Mouse (Mus musculus) cerebellum, postnatal 36 days (tissue): ENCODE data around the gene Fgfr2.
A peak's percentile ranks its signal among the peaks of the same experiment; 100 is the strongest.
"Not testable (repeated sequence)": the region's sequence is repeated elsewhere in the genome, so short reads cannot be mapped to it uniquely, and the experiment has no call there.

Source experiments
- DNase-seq, 2 experiments: peaks; one replicate each; pipeline ENCODE4 v3.0.0; 2021 to 2022; ENCODE audit warnings: mixed read lengths in 2 of 2

Gene Fgfr2

DNA sequence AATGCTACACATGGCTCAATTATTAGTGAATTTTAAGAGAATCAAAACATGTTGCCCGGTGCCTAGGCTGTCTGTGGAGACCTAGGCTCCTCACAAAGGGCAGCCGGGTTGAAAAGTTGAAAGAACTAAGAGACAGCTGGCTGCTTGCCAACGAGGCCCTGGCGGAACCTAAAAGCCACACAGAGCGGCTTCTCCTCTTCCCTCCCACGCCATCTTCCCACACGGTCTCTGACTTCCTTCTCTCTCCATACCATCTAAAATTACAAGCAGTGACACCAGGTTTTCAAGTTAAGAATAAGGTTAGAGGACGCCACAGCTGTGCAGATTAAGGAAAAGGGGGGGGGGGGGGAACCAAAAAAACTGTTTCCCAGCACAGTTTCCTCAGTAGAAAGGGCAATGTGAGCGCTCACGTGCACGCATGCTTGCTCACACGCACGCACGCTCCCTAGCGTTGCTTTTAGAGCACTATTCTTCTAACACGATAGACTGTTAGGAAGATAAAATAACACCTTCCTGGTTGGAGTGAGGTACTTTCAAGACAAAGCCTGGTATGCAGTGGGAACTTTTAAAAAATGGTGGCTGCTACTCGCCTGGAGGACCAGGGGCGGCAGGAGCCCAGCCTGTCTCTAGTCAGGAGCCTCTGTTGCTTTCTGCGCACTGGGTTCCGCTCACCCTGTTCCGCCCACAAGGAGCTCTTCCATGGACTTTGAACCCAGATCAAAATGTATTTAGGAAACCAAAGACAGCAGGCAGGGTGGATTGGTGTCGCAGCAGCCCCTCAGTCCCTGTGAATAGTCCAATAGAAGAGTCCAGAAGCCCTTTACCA is 2491.4 kb downstream of the Fgfr2 start:
- DNase-seq: no peak

DNA sequence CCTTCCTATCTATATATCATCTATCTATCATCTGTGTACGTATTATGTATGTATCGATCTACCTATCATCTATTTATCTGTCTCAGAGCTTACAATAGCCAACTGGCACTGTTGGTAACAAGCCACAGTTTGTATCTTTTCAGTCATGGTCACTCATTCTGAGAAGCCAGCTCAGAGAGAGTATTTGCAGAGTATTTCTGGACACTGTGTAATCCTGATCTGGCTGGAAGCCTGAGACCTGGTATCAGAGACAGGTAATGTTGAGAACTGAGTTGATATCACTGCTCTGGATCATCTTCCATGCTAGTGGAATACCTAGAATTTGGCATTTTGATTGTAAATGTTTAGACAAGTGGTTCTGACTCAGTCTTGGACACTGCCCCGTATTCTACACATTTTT is 2492.2 kb downstream of the Fgfr2 start:
- peak; percentile 26 to 27 for DNase-seq

DNA sequence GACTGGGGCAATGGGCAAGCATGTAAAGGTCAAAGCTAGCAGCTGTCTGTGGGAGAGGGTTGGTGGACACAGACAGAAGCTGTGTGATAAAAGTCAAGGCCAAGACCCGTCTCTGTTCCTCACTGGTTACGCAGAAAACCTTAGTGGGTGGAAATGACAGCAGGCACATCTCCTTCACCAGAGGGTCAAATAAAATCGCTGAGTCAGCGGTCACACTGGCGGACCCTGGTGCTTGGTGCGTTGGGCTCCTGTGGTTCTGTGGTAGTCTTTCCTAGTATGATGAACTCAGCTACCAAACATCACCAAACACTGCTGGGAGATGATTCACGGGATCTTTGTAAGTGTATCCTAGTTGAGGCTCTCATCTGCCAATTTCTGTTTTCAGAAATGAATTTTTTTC is 2493.2 kb downstream of the Fgfr2 start:
- DNase-seq: no peak

DNA sequence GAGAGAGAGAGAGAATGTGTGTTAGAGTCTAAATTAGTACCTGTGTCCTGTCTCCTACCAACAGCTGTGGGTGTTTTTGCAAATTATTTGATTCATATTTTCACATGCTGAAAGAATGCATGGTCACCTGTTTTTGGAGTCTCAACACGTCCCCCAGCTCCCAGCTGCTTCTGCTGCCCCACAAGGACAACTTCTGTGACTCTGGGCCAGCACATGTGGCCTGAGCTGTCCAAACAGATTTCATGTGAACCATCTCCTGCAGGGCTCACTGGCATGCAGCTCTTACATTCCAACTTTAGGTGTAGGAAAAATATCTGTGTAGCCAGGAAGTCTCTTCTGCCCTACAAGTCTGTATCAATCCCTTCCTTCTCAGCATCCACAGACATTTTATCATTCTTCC is 2494.5 kb downstream of the Fgfr2 start:
- no peak for DNase-seq

DNA sequence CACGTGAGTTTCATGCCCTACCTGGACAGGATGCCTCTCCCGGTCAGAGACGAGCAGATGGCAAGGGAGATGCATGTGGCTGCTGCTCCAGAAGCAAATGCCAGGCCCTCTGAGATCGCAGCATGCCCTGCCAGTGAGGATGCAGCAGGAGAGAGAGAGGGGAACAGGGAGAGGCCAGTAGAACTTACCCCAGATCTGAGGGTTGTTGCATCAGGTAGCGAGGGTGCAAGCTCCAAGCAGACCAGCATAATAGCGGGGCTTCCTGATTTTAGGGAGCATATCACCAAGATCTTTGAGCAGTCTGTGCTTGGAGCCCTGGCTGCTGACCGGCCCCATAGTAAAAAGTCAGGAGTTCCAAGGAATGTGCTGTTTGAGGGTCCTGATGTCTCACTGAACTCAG is 2497.8 kb downstream of the Fgfr2 start:
- peak in 1 of 2 experiments; percentile 15 for DNase-seq

GRCm38 (mm10) chr7:130624299-130624698 is 2498.9 kb downstream of the Fgfr2 start:
- DNase-seq: no peak

DNA sequence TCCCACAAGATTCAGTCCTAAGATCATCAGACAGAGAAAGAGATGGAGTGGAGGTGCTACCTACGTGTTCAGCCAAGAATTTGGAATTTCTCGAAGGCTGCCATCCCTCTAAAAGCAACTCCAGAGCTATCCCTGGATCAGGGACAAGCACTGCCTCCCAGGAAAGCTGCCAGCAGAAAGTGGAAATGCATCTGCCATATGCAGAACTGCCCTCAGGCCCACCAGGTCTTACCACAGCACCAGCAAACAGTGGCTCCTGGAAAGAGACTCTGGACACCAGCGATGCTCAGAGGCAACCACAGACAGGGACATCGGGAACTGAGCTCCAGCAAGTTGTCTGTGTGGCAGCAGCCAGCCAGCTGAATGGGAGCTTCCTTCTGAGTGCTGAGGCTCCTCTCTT is 2500.8 kb downstream of the Fgfr2 start:
- DNase-seq: no peak

DNA sequence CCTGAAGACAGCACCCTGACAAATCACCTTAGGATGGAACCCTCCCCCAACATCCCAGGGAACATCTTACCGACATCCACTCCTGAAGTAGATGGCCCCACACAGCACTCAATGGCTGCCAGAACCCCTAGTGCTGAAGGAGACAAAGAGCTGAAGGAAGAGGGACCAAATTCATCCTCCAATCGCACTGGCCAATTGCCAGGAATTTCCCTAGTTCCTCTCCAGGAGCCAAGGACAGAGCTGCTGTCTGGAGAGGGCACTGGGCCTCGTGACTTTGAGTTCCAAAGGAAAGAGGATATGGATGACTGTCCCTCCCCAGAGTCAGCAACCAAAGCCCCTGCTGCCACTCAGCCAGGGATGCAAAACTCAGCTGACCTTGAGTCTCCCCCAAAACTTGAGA is 2501.2 kb downstream of the Fgfr2 start:
- DNase-seq: no peak

GRCm38 (mm10) chr7:130621068-130621467 is 2502.1 kb downstream of the Fgfr2 start:
- DNase-seq: no peak

- DNase-seq: no peak
Measured at GRCm38 (mm10) chr7:130617591-130617990, 2505.6 kb downstream of the Fgfr2 start.

GRCm38 (mm10) chr7:130613973-130614372 is 2509.2 kb downstream of the Fgfr2 start:
- DNase-seq: no peak

- DNase-seq: no peak
Measured at GRCm38 (mm10) chr7:130606958-130607357, 2516.2 kb downstream of the Fgfr2 start.

DNA sequence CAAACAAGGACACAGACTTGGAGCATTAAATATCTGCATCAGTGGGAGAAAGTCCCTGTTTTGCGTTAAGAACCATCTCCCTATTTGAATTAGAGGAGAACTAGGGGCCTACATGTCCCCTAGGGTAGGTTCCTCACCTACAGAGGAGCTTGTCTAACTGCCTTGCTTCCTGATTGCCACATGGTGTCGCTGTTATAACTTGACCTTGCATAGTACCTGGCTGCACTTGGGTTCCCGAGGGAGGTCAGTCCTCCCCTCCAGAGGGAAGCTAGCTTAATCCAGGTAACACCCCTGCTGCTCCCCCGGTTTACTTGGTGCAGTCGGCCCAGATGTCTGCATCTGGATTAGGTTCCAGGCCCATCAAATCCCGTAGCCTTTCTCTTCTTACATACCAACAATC is 2518.0 kb downstream of the Fgfr2 start:
- no peak for DNase-seq

DNA sequence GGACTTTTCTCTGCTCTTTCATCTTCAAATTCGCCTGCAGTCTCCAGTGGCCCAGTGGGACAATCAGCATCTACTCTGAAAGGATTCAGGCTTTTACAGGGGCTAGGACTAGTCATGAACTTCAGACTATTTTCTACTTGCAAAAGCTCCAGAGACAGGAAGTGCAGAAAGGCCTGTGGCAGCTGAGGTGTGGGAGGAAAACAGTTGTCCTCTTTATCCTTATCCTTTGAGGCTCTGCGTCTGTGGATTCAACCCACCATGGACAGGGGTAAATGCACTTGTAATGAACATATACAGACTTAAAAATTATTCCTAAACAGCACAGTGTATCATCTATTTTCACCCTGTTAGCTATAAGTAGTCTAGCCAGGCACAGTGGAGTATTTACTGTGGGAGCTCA is 2518.8 kb downstream of the Fgfr2 start:
- no peak for DNase-seq

- no peak for DNase-seq
Measured at GRCm38 (mm10) chr7:130603556-130603955, 2519.6 kb downstream of the Fgfr2 start.

DNA sequence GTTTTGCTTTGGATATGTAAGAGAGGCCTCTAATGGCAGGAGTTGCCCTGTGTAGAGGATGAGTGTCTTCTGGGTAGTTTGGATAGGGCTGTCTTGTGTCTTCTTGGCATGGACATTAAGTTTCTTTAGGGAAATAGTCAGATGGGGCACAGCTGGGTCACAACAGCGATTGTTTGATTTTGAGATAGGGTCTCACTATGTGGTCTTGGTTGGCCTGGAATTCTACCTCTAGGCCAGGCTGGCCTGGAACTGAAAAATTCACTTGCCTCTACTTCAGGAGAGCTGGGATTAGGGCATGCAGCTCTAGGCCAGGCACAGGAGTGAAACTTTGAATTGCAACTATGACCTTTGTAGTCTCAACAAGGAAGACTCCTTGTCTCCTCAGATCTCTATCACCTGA is 2520.3 kb downstream of the Fgfr2 start:
- no peak for DNase-seq

DNA sequence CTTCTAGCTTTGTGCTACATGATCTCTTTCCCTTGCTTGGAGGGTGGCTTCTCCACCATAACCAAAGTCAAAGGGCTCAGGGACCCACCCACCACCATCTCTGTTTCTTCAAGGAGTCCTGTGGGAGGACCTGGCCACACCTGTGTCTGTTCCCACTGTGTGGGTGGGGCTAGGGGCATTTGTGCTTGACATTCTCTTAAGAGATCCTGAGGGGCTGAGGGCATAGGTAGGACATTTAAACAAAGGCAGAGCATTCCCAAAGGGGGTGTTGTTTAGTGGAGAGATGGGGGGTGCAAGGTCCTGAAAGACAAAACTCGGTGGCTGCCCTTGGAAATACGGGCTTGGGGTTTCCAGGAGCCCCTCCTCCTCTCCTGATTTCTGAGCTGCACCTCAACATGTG is 2522.6 kb downstream of the Fgfr2 start:
- no peak for DNase-seq

- DNase-seq: no peak
Measured at GRCm38 (mm10) chr7:130600074-130600473, 2523.1 kb downstream of the Fgfr2 start.

DNA sequence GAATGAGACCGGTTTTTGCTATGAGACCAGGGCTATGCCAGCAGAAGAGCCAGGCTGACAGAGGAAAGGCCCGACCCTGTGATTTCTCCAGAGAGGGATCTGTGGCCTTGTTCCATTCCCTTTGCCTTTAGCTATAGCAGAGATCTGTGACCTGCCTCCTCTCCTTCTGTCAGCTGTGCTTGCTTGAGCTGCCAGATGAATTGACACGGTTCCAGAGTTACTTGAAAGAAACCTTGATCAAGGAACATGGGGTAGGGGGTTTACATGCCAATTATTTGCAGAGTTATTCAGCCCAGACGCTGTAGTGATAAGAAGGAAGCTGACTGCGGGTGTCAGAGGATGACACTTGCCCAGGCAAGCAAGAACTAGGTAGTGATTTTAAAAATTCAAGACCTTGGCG is 2525.6 kb downstream of the Fgfr2 start:
- DNase-seq: no peak

- DNase-seq: not testable (repeated sequence)
Measured at GRCm38 (mm10) chr7:130596079-130596855, 2526.9 kb downstream of the Fgfr2 start.

DNA sequence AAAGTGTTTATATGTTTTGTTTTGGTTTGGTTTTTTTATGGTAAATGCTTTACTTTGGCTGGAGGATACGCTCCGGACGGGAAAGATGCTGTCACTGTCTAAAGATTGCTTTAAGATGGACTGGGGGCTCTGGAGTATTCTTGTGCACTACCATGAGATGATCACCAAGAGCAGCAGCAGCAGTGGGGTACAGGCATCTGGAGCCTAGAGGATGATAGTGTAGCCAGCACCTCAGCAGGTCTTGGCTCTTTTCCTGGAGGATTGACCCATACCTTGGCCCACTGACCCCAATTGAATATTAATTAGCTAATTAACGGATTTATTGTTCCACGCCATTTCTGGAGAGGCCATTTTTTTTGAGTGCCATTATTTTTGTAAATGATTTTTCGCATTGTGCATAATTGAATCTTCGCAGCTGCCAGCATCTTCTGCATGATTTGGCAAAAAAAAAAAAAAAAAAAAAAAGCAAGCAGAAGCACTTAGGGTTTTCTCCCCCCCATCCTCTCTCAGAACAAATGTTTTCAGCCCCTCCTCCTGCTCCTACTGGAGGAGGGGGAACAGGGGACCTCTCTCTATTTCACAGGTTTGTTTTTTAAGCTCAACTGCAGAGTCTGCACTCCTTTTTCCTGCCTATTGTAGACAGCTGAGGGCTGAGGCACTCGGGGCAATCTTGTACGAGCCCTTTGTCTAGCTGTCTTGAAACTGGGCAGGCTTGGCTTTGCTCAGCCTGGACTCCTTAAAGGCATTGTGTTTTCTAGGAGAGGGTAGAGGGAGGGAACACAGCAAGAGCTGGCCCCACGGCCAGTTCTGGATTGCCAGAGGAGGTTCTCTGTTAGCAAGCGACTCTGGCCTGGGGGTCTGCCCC is 2529.5 kb downstream of the Fgfr2 start:
- DNase-seq: not testable (repeated sequence)

DNA sequence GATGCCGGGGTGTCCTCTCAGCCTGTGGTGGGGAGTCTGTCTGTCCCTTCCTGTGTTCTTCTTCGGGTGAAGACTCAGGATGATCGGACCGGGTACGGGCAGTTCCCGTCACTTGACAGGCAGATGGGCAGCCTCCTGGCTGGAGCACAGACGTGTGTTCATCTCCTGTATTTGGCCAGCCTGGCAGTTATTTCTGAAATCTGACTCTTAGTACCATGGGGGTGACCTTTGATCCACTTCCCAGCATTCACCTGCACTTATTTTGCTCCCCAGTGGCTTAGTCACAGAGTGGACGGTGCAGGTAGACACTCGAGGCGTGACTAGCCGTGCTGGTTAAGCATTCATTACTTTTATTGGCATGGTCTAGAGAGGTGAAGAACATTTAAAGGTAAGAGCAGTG is 2530.2 kb downstream of the Fgfr2 start:
- not testable (repeated sequence) for DNase-seq

- no peak for DNase-seq
Measured at GRCm38 (mm10) chr7:130590845-130591437, 2532.2 kb downstream of the Fgfr2 start.
